Comparison of ENCODE assay signal across 9 mouse cellular contexts in genomic region chr5:149375074-149375888, GRCm38 (mm10). TPM values are rescaled to one million over a fixed set of nuclear protein-coding genes. Genes with fewer than 3 reads are reported as not detected.
DNase-seq lines count a peak whose midpoint lies in the region; ATAC-seq and TF ChIP-seq lines count a peak whose summit lies in the region.
"Had no signal": no experiment of that assay in that cellular context is flagged by ENCODE, and none has a peak within 500 bp of the region (broad histone marks: within the 10 kb centered on the region; RNA-seq: fewer than 3 reads in every experiment).

No protein-coding gene starts in this region.

- ATAC-seq in kidney, postnatal 0 days (replicated peaks; ENCODE audit: low FRiP score, low read depth): no peak
- 0 out of 2 replicates have a peak, but pooled peaks have one; percentile 3 for ATAC-seq in common myeloid progenitor, adult 5-6 weeks (replicated peaks; ENCODE audit: low read depth, poor library complexity, severe bottlenecking)
- 0 out of 2 replicates have a peak, but pooled peaks have one; percentile 28 for ATAC-seq in midbrain, embryonic 15.5 days (replicated peaks)

- no peaks in the 10 kb centered on the region for H3K9me3 ChIP-seq in kidney, postnatal 0 days (replicated peaks; ENCODE audit: low read length)
- H3K9me3 ChIP-seq in hindbrain, embryonic 10.5 days: no peaks in the 10 kb centered on the region
- H3K9me3 ChIP-seq in midbrain, embryonic 15.5 days: no peaks in the 10 kb centered on the region

- H3K9ac ChIP-seq in kidney, postnatal 0 days (ENCODE audit: low read depth, low read length): no peak overlapping the region
- 0 out of 2 replicates have a peak overlapping the region, but pooled peaks have one; percentile 14 for H3K9ac ChIP-seq in midbrain, embryonic 15.5 days

- peaks cover 17% of the 10 kb centered on the region for H3K4me1 ChIP-seq in kidney, postnatal 0 days (replicated peaks; ENCODE audit: insufficient read depth, low read length)
- no peaks in the 10 kb centered on the region; the same call in 1 of the 2 replicates for H3K4me1 ChIP-seq in kidney, adult 2 months (ENCODE audit: control insufficient read depth, insufficient read depth, low read length)
- H3K4me1 ChIP-seq in hindbrain, embryonic 10.5 days (replicated peaks): peaks cover 64% of the 10 kb centered on the region
- peaks cover 53% of the 10 kb centered on the region for H3K4me1 ChIP-seq in midbrain, embryonic 15.5 days

- TF ChIP-seq CTCF in kidney, postnatal 0 days (IDR thresholded peaks at IDR 0.05; ENCODE audit: low read depth): no peak
- no peak for TF ChIP-seq CTCF in kidney, adult 2 months (conservative IDR thresholded peaks at IDR 0.05; ENCODE audit: insufficient read depth, insufficient read length, low read depth, low read length)

- no peak overlapping the region for H3K27ac ChIP-seq in kidney, postnatal 0 days
- H3K27ac ChIP-seq in kidney, adult 2 months (ENCODE audit: insufficient read depth, low read depth, low read length): no peak overlapping the region
- H3K27ac ChIP-seq in hindbrain, embryonic 10.5 days: peak overlapping the region; percentile 85
- peak overlapping the region; percentile 78 for H3K27ac ChIP-seq in midbrain, embryonic 15.5 days

- H3K27me3 ChIP-seq in kidney, postnatal 0 days (ENCODE audit: insufficient read depth, low read length): no peaks in the 10 kb centered on the region
- no peaks in the 10 kb centered on the region for H3K27me3 ChIP-seq in kidney, adult 2 months (replicated peaks; ENCODE audit: control insufficient read depth, insufficient read depth, low read length)
- H3K27me3 ChIP-seq in hindbrain, embryonic 10.5 days (ENCODE audit: insufficient read depth, poor library complexity, severe bottlenecking): peaks cover 9% of the 10 kb centered on the region; the same call in 1 of the 2 replicates
- no peaks in the 10 kb centered on the region for H3K27me3 ChIP-seq in midbrain, embryonic 15.5 days (replicated peaks)
- H3K27me3 ChIP-seq: Patski had no signal

- 0 out of 2 replicates have a peak overlapping the region, but pooled peaks have one; percentile 11 for H3K4me2 ChIP-seq in kidney, postnatal 0 days (ENCODE audit: low read length)
- peak overlapping the region; percentile 32 for H3K4me2 ChIP-seq in midbrain, embryonic 15.5 days

- TF ChIP-seq POLR2A in kidney, adult 2 months (IDR thresholded peaks at IDR 0.05; ENCODE audit: low read depth, low read length): no peak

- no peaks in the 10 kb centered on the region for H3K36me3 ChIP-seq in kidney, postnatal 0 days (ENCODE audit: insufficient read depth, low read length)
- H3K36me3 ChIP-seq in kidney, adult 2 months (ENCODE audit: control insufficient read depth, insufficient read depth, low read length): no peaks in the 10 kb centered on the region
- no peaks in the 10 kb centered on the region for H3K36me3 ChIP-seq in hindbrain, embryonic 10.5 days
- no peaks in the 10 kb centered on the region for H3K36me3 ChIP-seq in midbrain, embryonic 15.5 days (replicated peaks)

- 43% methylated on average over 14 of the region's 14 CpGs for WGBS in kidney, postnatal 0 days
- WGBS in kidney, adult 2 months: 53% methylated on average over 14 of the region's 14 CpGs
- 49% methylated on average over 14 of the region's 14 CpGs for WGBS in hindbrain, embryonic 10.5 days
- WGBS in midbrain, embryonic 15.5 days: 39% methylated on average over 14 of the region's 14 CpGs

- no peak for DNase-seq in kidney, postnatal 0 days (ENCODE audit: low spot score)
- no peak for DNase-seq in kidney, adult 2 months
- DNase-seq in hindbrain, embryonic 10.5 days (ENCODE audit: low spot score): no peak
- DNase-seq in thymus, postnatal 36 days: no peak
- DNase-seq in ovary, postnatal 10 days (ENCODE audit: low spot score): no peak
- no peak for DNase-seq in adrenal gland, postnatal 14 days

- H3K4me3 ChIP-seq in kidney, postnatal 0 days (replicated peaks; ENCODE audit: low read depth, low read length): no peak overlapping the region
- H3K4me3 ChIP-seq in kidney, adult 2 months (ENCODE audit: insufficient read depth, low read depth, low read length): no peak overlapping the region
- H3K4me3 ChIP-seq in hindbrain, embryonic 10.5 days: peak overlapping the region; percentile 9; the same call in 1 of the 2 replicates
- H3K4me3 ChIP-seq in midbrain, embryonic 15.5 days: no peak overlapping the region; the same call in 1 of the 2 replicates

RNA-seq across cellular contexts. Expression of gene Medag, which starts 36.3 kb away (rescaled TPM):
- polyA plus RNA-seq in kidney, postnatal 0 days (2015; fragmentation: Nextera tagmentation; extraction: Ambion mirVana): 0.24 and 0.31 TPM in 2 replicates
- 0.61 and 0.88 TPM in 2 replicates for polyA plus RNA-seq in kidney, adult 2 months (2012; rRNA removed)
- total RNA-seq in common myeloid progenitor, adult 5-6 weeks (2017): 0.39 TPM in 1 of 2 replicates, not detected in the other
- polyA plus RNA-seq in hindbrain, embryonic 10.5 days (2016; fragmentation: Nextera tagmentation; extraction: Ambion mirVana): 0.37 and 0.61 TPM in 2 replicates
- polyA plus RNA-seq in midbrain, embryonic 15.5 days (2015; fragmentation: Nextera tagmentation; extraction: Ambion mirVana): 2.6 and 2.7 TPM in 2 replicates
- 3.9 and 4.5 TPM in 2 replicates for total RNA-seq in adrenal gland, postnatal 14 days (2021)

Comparison
In these comparisons a context has a peak if more than half of its experiments do, and no peak if none do; other contexts are left out.
1. H3K27ac ChIP-seq: peak in hindbrain, embryonic 10.5 days (single experiment) and midbrain, embryonic 15.5 days (single experiment); none in kidney, postnatal 0 days (single experiment) and kidney, adult 2 months (single experiment).